Mouse (Mus musculus) megakaryocyte, embryonic 14.5 days (primary cell): ENCODE results near the gene Mrpl33.

Experiments
- FLI1 ChIP-seq: IDR thresholded peaks from 2 replicates; pipeline ENCODE4 v1.6.1; 2012; ENCODE audit warnings: low read length, inconsistent platforms, mixed read lengths
- GATA1 ChIP-seq: IDR thresholded peaks from 3 replicates; pipeline ENCODE4 v1.6.1; 2012; ENCODE audit warnings: mixed read lengths, low read length, inconsistent platforms, borderline replicate concordance

DNA sequence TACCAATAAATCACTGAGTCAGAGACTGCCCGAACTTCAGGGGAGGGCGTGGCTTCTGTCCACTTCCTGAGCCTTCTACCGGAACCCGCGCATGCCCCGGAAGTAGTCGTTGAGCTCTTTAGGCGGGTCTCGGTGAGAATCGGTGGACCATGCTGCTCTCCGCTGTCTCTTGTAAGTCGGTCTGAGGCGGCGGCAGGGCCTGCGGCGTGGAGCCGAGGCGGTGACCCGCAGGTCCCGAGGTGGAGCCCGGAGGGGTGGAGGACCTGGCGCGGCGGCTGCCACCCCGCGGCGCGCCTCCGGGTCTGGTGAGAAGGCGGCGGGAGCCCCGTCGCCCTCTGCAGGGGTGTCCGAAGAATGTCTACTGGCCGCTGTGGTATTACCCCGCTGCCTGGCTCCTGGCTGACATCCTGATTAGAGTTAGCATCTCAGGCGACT lies 17.1 kb downstream of the Mrpl33 start:
- TF ChIP-seq GATA1 (no peak), FLI1 (no peak)
